Mouse (Mus musculus) ovary, postnatal 36 days (tissue): Measurements from ENCODE around the gene Arhgap42.

Experiments used
- DNase-seq: peaks from one replicate; pipeline ENCODE4 v3.0.0; 2022; ENCODE audit warnings: low spot score, mixed read lengths

Gene Arhgap42

GRCm38 (mm10) chr9:9015108-9015507, 223.8 kb downstream of the Arhgap42 start:
- DNase-seq = no peak

DNA sequence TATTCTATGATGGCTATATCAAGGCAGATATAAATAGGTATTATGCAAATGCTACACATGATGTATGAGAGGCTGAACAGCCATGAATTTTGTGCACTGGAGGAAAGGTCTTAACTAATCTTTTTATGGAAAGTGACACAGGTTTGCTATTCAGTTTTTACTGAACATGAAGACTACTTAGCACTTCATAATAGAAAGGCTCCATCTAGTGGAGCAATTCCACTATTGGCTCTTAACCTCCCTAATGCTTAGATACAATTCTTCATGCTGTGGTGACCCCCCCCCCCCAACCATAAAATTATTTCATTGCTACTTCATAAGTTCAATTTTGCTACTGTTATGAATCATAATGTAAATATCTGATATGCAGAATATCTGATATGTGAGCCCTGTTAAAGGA, 237.7 kb downstream of the Arhgap42 start:
- no peak for DNase-seq

- no peak for DNase-seq
These were observed 242.4 kb downstream of the Arhgap42 start for GRCm38 (mm10) chr9:8996494-8996893.

DNA sequence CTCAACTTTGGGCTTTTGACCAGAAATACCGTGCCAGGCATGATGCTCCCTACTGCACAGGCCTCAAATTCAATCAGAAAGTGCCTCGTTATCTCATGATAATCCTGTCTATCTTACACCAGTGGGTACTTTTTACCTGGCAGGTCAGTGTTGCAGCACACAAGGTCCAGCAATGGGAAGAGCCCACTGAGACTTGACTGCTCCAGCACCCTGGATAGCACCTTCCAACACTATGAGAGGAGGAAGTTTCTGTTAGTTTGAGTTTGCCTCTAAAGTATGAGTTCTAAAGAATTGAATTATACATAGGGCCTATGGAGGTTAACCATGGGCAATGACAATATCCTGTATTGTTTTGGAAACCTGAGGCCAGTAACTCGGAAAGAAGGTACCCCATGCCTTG, 256.6 kb downstream of the Arhgap42 start:
- no peak for DNase-seq

- no peak for DNase-seq
These were observed 261.1 kb downstream of the Arhgap42 start for GRCm38 (mm10) chr9:8977775-8978174.

- DNase-seq = no peak
These were observed 267.4 kb downstream of the Arhgap42 start, which contains the start of gene Gm16485 for GRCm38 (mm10) chr9:8971491-8971890. Gene Gm16485 (plus strand): TSS chr9:8971791.

DNA sequence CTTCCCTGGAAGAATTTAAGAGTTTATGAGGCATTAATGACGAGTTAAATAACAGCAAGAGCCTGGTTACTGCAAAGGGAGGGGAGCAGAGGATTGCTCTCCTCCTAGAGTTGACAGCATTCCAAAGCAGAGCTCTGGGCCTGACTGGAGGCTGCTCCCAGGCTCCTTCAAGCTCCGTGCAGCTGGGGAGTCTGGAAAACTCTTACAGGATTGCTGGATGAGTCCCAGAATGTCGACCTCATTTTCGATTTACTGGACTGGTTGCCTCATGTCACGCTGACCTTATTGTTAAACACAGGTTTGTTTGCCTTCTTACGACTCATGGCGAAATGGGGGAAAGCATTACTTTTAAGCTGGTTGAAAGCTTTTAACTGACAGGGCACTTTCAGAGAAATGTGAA, 268.7 kb downstream of the Arhgap42 start:
- DNase-seq = peak; percentile 27

- DNase-seq = peak; percentile 12
These were observed 274.3 kb downstream of the Arhgap42 start for GRCm38 (mm10) chr9:8964512-8965133.

DNA sequence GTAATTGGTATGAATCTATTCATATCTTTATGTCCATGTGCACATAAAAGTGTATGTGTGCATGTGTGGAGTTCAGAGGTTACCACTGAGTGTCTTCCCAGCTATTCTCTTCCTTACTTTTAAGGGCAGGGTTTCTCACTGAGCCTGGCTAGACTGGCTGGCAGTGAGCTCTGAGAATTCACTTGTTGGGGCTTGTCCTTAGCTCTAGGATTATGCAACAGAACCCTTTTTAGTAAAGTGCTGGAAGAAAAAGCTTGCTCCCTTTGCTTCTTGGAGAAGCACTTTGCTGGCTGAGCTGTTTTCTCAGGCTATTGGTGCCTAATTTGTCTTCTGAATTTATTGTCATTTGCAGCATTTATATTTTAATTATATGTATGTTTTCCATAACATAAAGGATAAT, 285.6 kb downstream of the Arhgap42 start:
- DNase-seq = no peak
